Mouse (Mus musculus) cerebellum, adult 2 months (tissue): ENCODE measurements around the gene Tjp1.

Experiments used
- CTCF ChIP-seq: fragments of 200-500 bp; IDR thresholded peaks from 2 replicates; pipeline ENCODE4 v1.5.1; 2011; ENCODE audit warnings: low read depth, mild to moderate bottlenecking, control low read depth, low read length, moderate library complexity, borderline replicate concordance; ENCODE audit not compliant: insufficient read depth
- POLR2A ChIP-seq: fragments of 200-500 bp; IDR thresholded peaks from 2 replicates; pipeline ENCODE4 v1.6.1; 2011; ENCODE audit warnings: low read length, control low read depth, borderline replicate concordance; ENCODE audit not compliant: insufficient read depth

DNA sequence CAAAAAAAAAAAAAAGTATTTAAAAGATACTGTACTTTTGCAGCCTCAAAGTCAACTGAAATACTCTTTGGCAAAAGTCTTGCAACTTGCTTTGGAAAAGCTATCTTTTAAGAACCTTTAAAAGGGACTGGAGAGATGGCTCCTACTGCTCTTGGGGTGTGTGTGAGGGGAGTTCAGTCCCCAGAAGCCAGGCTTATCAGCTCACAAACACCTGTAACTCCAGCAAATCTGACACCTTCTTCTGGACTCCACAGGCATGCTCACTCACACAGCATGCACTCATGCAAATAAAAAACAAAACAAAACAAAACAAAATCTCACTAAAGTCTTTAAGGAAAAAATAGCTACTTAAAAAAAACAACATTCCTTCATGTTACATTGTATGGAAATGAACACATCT is 179.0 kb downstream of the Tjp1 start:
- TF ChIP-seq POLR2A (no peak), CTCF (no peak)
